Mouse (Mus musculus) gastrocnemius, postnatal 10 days (tissue): Measurements from ENCODE around the gene Gm10354. TPM values are rescaled to one million over a fixed set of nuclear protein-coding genes. Genes with fewer than 3 reads are reported as not detected.
"Not testable (repeated sequence)": the region's sequence is repeated elsewhere in the genome, so short reads cannot be mapped to it uniquely, and the experiment has no call there.

Experiments
- DNase-seq: peaks from one replicate; pipeline ENCODE4 v3.0.0; 2021; ENCODE audit warnings: mixed read lengths
- total RNA-seq, 2 experiments: library from RNA; stranded (reverse); gene quantifications; 2 replicates each; pipeline ENCODE4 v1.2.3; 2021

Gm10354 gene
- total RNA-seq, 2 experiments from 2014 or later, result not detected

DNA sequence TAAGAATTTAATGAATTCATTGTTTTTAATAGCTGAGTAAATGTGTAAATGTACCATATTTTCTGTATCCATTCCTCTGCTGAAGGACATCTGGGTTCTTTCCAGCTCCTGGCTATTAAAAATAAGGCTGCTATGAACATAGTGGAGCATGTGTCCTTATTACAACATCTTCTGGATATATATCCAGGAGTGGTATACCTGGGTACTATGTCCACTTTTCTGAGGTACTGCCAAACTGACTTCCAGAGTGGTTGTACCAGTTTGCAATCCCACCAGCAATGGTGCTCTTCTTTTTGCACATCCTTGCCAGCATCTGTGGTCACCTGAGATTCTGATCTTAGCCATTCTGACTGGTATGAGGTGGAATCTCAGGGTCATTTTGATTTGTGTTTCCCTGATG is 25.1 kb downstream of the Gm10354 start:
- not testable (repeated sequence) for DNase-seq

DNA sequence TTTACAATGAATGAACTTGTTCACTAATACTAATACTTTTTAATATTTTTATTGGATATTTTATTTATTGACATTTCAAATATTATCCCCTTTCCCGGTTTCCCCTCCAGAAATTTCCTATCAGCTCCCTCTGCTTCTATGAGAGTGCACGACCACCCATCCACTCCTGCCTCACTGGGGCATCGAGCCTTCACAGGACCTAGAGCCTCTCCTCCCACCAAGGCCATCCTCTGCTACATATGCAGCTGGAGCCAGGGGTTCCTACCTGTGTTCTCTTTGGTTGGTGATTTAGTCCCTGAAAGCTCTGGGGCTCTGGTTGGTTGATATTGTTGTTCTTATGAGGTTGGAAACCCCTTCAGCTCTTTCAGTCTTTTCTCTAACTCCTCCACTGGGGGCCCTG is 26.0 kb downstream of the Gm10354 start:
- DNase-seq, result not testable (repeated sequence)

DNA sequence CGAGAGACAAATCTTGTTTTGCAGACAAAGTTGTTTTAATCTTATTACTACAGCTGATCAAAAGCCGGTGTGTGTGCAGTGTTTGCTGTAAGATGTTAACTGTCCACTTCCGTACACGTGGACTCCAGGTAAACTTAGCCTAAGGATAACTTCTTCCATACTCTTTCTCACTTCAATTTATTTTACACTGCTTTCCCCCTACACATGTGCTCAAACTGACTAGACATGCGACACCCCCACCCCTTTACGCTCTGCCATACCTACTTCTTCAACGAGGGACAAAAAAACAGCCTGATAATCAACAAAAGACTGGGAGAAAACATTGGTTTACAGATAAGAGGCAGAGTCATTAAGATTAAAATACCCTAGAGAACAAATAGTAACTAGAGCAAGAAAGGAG is 26.9 kb downstream of the Gm10354 start:
- DNase-seq, result not testable (repeated sequence)

DNA sequence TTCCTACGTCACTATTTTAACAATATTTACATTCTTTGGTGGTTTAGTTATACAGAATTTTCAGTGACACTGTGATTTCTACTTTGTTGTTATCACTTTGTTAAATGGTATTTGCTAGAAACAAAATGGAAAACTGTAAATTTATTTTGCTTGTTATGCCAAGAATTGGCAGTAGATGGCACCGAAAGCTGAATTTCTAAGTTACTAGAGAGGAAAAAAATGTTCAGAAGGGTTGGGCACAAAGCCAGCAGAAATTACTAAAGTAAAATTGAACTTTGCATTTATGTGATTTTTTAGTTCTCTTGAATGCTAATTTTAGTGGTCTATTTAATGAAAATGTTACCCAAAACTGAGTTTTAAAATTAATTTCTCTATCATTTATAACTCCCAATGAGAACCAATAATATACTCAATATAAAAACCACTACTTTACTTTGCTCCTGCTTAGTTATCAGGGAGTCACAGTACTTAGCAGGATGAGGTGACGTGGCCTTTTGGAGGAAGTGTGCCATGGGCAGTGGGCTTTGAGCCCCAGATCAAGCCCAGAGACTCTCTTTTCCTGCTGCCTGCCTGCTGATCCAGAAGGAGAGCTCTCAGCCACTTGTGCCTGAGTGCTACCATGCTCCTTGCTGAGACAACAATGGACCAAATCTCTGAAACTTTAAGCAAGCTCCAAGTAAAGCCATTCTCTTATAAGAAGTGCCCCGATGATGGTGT is 31.1 kb downstream of the Gm10354 start:
- DNase-seq, result not testable (repeated sequence)

DNA sequence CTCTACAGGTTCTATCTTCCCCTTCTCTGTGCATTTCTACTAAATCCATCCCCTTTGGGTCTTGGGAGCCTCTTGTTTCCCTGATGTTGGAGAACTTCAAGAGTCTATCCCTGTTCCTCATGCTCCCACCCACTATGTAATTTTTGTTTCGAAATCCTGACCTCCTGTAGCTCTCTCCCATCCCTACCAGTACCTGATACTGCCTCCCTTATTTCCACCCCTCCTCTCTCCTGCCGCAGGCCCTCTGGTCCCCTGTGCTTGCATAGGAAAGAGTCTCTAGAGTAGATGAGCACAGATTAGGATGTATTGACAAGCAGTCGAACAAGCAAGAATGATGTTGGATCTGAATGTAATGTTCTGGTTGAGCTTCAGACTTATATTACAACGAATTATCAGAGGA is 33.2 kb downstream of the Gm10354 start:
- not testable (repeated sequence) for DNase-seq

DNA sequence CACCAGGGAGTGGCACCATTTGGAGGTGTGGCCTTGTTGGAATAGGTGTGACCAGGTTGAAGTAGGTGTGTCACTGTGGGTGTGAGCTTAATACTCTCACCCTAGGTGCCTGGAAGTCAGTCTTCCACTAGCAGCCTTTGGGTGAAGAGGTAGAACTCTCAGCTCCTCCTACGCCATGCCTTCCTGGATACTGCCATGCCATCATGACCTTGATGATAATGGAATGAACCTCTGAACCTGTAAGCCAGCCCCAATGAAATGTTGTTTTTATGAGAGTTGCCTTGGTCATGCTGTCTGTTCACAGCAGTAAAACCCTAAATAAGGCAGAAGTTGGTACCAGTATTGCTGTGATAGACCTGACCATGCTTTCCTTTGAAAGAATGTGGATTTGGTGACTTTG is 37.7 kb downstream of the Gm10354 start:
- not testable (repeated sequence) for DNase-seq

DNA sequence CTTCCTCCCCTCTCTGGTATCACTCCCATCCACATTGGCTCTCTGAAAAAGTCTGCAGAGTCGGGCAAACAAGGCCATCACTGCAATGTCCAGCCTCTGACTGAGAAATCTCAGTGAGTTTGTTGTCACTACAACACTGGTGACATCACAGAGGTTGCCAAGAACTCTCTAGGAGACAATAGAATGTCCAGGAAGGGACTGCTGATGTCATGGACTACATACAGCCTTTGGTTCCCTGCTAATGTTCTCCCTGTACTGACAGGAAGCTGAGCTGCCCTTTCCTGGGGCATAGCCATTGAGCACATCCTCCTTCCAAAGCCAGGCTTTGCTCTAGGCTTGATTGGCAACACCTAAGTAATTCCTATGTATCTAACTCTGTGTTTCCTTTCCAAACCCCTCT is 40.4 kb downstream of the Gm10354 start, which contains the start of gene Speer4e:
Gene Speer4e, minus strand, starts transcription at position 101 of the 400 bp plus-strand sequence.
- DNase-seq, result not testable (repeated sequence)

DNA sequence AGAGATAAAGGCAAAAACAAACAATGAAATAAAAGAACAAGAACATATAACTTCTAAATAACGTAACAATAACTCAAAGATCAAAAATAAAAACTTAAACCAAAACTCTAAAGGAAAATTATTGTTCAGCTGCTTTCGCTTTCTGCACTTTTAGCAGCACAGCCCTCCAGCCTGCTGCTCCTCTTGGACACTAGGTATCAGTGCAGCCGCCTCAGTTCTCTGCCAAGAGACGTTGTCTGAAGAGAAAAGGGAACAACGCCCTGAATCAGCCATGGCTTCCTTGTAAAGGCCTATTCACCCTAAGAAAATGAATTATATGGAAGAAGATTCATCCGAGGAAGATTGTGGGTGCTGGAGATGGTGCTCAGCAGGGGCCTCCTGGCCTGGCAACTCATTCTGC is 45.0 kb downstream of the Gm10354 start:
- DNase-seq, result not testable (repeated sequence)

DNA sequence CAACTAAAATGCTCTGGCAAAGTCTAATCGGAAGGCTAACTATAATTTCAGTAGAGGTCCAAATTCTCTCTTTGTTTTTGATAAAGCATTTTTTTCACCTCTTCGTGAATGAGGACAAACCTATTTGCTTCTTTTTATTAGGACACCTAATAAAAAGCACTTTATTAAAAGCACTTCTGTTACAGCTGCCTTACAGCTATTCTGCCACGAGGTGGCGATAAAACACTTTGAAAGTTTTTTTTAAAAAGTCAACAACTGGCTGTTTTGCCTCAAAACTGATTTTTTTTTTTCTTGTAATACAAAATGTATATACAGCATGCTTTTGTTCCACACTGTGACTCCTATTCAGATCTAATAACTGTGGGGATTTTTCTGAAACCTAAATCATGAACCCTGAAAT is 51.7 kb downstream of the Gm10354 start:
- not testable (repeated sequence) for DNase-seq

Other genes with a start within 250 kb of the Gm10354 start
- not detected for gene Gm9758, start 64.0 kb downstream of the Gm10354 start, total RNA-seq
- not detected for gene Speer4e, start 40.5 kb downstream of the Gm10354 start, total RNA-seq
- not detected for gene Gm17019, start 54.1 kb upstream of the Gm10354 start, total RNA-seq